Mouse (Mus musculus) frontal cortex, postnatal 25 days (tissue): ENCODE results near the gene Hba-a1.
"Not testable (repeated sequence)": the region's sequence is repeated elsewhere in the genome, so short reads cannot be mapped to it uniquely, and the experiment has no call there.

ENCODE experiments used
- DNase-seq, 2 experiments: peaks; one replicate each; pipeline ENCODE4 v3.0.0; 2022; ENCODE audit warnings: low spot score in 2 of 2

Hba-a1 gene

DNA sequence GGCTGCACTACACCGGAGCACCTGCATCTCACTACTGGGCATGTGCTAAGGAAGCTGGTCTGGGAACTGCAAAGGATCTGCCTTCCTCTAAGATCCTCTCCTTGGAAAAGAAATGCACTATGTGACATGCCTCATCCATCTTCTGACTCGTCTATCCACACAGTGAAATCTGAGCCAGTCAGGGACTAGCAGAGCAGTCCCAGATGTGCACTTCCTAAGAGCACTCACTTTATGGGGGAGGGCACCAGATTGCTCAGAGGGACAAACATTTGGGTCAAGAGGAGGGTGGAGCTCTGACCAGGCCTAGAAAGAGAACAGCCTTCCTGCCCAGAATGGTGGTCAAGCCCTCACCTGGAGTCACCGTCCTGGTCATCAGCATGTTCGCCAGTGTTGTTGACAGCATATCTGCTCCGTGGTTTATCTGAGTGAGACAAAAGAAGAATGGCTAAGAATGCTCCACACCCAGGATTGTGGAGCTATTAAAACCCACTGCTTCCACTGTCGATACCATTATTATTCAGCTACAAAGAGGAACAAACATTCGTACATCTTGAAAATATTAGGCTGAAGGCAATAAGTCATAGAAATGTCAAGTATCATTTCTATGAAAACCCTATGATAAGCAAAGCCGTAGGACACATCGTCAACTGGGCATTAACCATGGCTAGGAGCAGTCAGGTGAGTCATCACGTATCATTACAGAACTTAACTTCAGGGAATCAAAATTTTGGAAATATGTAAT lies 20.5 kb upstream of the Hba-a1 start:
- no peak for DNase-seq

DNA sequence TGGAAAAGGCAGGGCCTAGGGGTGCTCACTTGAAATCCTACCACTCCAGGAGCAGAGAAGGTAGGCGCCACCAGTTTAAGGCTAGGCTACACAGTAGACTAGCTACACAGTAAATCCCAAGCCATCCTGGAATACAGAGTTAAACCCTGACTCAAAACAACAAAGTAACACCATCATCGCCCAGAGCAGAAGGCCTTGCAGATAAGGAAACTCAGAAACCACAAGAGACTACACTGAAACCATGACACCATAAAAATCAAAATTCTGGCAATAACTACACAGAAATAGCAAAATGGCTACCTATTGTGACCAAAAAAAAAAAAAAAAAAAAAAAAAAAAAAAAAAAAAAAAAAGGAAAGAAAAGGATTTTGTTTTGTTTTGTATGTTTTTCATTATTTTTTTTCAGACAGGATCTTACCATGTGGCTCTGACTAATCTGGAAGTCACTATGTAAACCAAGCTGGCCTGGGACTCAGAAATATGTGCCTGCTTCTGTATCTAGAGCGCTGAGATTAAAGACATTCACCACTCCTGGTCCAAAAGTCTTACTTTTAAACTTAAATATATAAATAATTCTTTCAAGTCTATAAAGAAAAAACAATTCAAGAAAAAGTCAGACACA lies 18.1 kb upstream of the Hba-a1 start:
- no peak for DNase-seq

DNA sequence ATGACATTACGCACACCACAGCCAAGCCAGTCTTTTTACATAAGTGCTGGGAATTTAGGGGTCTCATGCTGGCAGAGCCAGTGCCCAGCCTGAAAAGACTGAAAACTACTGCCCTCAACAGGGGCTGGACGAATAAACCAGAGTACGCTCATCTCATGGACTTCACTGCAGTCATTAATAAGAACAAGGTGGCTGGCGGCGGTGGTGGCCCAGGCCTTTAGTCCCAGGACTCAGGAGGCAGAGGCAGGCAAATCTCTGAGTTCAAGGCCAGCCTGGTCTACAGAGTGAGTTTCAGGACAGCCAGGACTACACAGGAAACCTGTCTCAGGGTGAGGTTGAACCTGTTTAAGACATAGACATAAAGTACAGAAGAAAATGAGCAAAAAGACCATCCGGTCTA lies 17.1 kb upstream of the Hba-a1 start:
- DNase-seq, result no peak

DNA sequence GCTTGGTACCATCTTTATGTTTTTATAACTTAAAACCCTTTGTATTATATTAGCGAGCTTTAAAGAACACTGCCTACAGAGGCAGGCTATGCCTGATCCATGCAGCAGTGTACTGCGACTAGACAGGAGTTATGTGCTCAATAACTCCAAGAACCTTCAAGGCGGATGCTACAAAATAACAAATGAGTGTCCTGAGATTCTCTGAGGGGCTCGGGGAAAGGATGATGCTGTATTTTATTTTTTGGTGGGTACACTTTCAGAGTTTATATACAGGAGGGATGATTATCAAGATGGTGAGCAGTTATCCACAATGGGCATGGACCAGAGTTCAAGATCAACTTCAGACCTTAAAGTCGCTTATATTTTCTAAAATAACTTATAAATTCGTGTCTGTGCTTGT lies 16.5 kb upstream of the Hba-a1 start:
- no peak for DNase-seq

DNA sequence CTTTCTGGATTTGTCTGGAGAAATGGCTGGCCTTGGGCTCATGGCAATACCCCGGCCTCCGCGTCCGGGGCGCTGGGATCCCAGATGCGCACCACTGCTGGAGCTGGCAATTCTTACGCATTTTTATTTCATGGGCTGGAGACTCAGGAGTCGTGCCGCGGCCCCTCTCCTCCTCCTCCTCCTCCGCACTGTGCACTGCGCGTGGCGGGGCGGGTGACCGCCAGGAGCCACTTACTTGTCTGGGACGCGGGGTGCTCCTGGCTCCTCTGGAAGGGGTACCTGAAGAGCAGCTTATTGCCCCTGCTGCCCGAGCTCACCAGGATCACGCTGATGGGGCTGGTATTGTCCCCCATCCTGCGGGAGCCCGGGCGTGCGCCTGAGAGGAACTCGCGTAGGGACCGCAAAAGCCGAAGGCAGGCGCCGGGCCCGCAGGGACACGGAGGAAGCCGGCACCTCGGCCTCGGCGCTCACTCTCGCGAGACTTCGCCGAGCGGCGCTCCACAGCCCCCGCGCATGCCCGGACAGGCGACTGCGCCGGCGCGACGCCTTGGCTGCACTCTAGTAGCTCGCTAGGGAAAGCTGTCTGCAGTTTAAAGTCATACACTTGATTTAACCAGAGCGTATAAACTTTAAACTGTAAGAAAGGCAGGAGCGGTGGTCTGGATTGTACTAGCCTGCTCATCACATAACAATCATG lies 16.0 kb upstream of the Hba-a1 start, which contains the start of gene Nprl3:
Gene Nprl3 (minus strand): TSS at position 520 of the 697 bp plus-strand sequence.
- peak; percentile 85 to 92 for DNase-seq

DNA sequence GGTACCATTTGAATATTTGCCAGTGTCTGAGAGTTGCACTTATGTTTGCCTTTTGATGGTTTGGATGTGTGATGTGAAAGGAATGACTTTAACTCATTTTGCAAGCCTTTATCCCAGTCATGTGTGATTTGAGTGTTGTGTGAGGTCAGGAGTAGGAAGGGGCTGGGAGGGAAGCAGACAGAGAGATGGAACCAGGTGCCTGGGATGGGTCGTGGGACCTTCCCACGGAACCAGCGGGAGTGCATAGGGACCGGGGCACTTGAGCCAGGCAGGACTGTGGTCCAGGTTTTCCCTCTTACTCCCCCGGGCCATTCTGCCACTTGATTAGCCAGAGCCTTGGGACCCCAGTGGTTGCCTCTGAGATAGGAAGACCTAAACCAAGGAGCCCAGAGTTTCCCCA lies 15.3 kb upstream of the Hba-a1 start:
- DNase-seq, result no peak

DNA sequence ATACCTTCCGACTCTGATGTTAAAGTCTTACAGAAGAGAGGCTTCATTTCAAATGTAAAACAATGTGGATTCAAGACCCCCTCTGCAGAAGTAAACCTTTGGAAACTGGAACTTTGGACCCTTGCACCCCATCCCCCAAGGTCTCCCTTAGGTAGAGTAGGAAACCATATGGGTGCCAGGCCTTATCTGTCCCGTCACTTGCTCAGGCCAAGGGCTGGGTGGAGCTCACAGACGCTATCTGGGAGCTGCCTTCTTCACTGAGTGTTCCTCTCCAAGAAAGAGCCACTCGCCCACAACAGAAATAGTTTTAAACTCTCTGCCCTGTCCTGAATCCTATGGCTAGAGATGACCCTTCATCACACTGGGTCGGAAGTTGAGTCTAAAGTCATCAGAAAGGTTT lies 14.4 kb upstream of the Hba-a1 start:
- DNase-seq, result no peak

DNA sequence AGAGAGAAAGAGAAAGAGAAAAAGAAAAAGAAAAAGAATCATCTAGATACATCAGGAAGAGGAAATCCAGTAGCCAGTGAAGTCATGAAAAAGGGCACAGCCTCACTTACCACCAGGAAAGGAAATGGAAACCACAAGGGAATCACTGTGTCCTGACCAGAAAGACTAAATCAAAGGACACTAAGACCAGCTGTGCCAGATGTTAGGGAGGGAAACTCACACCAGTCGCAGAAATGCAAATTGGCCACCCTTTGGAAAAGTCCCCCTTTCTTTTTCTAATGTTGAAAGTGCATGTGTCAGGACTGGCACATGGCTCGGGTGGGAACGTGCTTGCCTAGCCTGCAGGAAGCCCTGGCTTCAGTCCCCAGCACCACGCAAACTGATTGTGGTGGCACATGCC lies 12.1 kb upstream of the Hba-a1 start:
- DNase-seq, result no peak

DNA sequence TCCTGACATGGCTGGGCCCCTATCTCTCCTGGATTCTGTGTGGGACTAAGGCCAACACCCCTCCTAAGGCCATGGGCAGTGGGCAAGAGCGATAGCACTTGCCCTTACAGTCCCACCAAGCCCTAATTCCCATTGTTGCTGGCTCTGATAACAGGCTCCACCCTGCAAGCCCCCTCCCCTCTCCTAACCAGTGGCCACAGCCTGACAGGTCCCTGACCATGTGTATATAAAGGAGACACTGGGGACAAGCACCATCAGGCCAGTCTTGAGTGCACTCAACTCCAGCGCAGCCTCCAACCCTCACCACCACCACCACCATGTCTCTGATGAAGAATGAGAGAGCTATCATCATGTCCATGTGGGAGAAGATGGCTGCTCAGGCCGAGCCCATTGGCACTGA lies 7.0 kb upstream of the Hba-a1 start, which contains the start of gene Hba-x:
Gene Hba-x (plus strand): TSS at position 54 of the 400 bp plus-strand sequence.
- DNase-seq, result no peak

DNA sequence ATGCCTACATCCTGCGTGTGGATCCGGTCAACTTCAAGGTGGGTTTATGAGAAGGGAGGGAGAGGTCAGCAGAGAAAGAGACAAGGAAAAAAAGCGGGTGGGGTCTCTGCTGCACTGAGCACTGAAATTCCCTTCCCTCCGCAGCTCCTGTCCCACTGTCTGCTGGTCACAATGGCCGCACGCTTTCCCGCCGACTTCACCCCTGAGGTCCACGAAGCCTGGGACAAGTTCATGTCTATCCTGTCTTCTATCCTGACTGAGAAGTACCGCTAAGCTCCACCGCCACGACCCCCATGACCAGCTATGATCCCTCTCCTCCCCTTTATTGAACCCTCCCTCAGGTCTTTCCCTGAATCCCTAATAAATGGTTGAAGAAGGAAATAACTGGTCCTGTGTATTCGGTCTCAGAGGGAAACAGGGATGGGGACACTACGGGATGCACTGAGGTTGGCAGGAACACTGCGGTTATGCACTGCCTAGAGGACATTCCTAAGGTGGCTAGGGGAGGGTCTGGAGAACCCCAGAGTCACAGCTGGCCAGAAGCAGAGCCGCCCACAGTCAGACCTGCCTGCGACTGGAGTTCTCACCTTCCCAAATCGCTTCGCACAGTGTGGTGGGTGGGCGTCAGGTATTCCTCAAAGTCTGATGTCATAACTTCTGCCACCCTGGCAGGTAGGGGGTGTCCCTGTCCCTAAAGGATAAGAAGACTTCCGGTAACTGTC lies 5.4 kb upstream of the Hba-a1 start:
- no peak for DNase-seq

DNA sequence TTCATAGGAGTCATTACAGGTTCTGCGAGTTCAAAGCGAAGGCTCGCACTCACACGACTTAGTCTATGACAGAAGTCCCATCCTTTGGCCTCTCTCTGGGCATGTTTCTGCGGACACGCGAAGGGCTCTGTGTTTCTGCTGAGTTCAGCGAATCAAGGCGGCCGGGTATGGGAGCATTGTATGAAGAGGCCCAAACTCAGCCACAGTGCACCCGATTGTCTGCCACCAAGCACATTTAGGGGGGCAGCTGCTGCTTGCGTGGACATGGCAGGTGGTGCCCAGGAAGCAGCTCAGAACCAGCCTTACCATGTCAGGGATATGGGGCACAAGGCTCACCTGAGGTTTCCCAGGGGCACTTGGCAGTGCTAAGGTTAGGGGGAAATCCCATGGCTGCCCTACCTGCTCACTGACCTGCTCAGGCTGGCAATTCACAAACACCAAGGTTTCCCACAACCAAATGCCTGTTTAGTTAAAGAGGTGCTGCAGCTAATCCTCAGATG lies 4.8 kb upstream of the Hba-a1 start:
- no peak for DNase-seq

DNA sequence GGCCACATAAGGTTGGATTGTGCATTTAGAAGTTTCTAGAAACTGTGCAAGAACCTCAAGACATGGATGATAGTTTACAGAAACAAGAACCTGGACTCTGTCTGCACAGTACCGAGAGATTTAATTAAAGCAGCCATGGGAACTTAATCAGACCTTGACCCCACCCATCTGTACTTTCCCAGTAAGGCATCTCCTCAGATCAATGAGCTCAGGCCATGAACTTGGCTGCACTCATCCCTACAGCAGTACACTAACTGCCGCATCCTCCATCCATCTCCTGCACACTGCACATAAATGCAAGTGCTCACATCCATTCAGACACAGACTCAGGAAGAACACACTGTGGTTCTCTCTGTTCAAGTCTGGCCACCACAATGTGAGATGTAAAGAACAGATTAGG lies 2.7 kb upstream of the Hba-a1 start:
- no peak for DNase-seq

DNA sequence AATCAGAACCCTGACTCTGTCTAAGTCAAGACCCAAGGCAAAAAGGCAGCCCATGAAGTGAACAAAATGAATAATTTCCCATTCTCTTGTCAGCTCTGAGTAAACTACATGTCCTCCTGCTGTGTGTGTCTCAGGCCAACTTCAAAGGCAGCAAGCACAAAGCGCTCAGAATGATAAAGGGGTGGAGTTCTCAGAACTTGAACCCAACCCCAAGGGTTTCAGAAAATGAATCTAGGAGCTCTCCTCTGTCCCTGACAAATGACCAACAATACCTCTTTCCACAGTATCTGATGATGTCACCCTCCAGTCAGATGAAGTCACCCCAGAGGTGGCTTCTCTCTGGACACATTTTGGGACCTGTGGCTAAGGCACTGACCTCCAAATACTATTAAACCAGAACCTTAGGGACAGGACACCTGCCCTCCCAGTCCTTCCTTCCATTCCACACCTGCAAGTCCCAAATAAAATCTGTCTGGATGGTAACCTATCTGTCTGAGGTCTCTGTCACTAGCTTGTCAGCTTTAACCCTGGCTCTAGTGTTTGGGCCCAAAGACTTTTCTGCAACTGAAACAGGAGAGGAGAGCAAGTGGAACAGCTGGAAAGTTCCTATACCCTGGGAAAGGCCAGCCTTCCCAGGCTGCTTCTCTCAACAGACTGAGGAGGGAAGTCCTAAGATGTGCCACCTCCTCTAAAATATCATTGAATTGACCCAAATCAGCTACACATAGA lies 1.7 kb upstream of the Hba-a1 start:
- DNase-seq, result no peak

DNA sequence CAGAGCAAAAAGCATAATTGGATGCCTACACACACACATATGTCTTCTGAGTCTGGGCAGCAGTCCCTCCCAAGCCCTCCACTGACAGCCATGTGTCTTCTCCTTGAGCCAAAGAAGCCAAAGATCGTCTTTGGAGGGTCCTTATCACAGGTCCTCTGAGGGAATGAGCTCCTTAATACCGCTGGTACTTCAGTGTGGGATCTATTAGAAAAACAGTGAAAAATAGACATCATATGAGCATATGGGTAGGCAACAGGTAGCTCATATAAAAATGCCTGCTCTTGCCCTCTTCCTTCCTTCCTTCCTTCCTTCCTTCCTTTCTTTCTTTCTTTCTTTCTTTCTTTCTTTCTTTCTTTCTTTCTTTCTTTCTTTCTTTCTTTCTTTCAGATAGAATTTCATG lies 1.3 kb downstream of the Hba-a1 start:
- not testable (repeated sequence) for DNase-seq

DNA sequence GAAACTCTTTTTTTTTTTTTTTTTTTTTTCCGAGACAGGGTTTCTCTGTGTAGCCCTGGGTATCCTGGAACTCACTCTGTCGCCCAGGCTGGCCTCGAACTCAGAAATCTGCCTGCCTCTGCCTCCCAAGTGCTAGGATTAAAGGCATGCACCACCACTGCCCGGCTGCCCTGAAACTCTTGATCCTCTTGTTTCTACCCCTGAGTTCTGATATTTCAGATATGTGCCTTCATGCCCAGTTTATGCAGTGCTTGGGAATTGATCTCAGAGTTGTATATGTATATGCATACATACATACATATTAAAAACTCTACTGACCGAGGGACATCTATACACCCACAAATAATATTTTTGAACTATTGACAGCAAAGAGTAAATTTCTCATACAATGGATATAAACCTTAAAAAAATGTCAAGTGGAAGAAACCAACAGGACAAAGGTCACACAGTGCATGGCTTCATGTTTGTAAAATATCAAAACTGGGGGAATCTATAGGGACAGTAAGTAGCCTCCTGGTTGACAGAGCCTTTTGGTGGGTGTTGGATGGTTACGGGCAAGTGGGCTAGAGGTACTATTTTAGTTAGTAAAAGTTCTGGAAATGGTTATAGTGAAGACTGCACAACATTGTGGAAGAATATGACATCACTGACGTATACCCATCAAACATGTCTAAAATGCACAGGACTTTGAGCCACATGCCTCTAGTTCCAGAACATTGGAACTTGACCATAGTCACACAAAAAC lies 1.9 kb downstream of the Hba-a1 start:
- DNase-seq, result no peak

DNA sequence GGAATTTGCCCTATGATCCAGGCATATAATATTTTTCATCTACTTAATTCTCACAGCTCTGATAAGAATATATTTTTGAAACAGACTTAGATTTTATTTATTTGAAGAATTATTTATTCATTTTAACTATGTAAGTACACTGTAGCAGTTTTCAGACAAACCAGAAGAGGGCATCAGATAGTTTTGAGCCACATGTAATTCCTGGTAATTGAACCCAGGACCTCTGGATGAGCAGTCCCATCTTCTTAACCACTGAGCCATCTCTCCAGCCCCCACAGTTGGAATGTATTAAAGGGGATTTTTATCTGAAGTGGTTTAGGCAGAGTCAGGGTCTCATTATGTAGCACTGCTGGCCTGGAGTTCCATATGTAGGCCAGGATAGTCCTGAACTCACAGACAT lies 2.6 kb downstream of the Hba-a1 start:
- not testable (repeated sequence) for DNase-seq

DNA sequence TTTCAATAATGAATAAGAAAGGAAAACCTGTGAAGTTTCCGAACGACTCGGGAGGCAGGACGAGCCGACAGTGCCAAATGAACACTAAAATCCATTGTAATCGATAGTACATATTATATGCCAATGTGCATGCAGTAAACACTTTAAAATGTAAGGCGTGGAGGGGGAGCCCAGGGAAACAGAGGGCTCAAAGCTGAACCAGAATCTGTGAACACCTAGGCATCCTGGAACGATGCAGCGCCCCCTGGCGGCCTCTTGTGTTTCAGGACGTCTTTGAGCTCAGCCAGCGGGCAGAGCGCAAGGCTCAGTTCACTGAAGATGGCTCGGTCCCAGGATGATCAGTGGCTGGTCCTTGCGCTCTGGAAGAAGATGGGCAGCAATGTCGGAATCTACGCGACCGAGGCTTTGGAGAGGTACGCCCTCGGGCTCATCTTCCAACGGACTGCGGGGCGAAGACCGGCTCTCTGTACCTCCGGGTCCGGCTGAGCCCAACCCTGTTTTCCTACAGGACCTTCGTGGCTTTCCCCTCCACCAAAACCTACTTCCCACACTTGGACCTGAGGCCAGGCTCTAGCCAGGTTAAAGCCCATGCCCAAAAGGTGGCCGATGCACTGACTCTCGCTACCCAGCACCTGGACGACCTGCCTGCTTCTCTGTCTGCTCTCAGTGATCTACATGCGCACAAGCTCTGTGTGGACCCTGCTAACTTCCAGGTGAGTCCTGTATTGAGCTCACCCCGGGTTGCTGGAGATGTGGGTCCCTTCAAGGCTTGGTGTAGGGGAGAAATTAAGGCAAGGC lies 3.6 kb downstream of the Hba-a1 start, which contains the start of gene Hbq1b:
Gene Hbq1b (plus strand): TSS at position 271 of the 798 bp plus-strand sequence.
- DNase-seq, result peak; percentile 74 to 77

DNA sequence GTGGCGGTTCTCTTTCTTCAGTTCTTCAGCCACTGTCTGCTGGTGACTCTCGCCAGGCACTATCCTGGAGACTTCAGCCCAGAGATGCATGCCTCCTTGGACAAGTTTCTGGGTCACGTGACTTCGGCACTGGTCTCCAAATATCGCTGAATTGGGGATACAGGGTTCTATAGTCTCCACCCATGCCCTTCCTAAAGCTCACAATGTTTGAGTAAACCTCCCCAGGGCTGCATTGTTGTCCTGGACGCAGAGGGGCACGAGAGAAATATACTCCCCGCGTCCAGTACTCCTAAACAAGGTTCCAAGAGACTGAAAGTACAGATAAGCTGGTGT lies 4.1 kb downstream of the Hba-a1 start:
- no peak for DNase-seq

DNA sequence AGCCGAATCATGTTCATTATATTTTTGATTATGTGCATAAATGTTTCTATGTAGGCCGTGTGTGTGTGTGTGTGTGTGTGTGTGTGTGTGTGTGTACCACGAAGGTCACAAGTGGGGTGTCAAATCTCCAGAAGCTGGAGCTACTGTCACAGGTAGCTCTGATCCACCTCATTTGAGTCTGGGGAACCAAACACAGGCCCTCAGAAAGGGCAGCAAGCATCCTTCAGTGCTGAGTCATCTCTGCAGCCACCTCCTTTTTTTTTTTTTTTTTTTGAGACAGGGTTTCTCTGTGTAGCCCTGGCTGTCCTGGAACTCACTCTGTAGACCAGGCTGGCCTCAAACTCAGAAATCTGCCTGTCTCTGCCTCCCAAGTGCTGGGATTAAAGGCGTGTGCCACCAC lies 9.5 kb downstream of the Hba-a1 start:
- not testable (repeated sequence) for DNase-seq

DNA sequence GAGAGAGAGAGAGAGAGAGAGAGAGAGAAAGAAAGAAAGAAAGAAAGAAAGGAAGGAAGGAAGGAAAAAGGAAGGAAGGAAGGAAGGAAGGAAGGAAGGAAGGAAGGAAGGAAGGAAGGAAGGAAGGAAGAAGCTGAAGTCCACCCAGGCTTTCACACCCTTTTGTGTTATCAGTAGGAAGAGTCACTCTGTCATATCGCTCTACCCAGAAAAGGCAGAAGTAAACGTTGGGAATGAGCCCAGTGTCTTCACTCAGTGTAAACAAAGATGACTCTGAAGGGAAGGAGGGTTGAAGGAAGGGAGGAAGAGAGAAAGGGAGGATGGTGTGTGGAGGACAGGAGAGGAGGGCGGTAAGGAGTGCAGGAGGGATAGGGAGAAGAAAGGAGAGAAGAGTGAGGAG lies 10.2 kb downstream of the Hba-a1 start:
- not testable (repeated sequence) for DNase-seq
